Mouse (Mus musculus) heart, embryonic 10.5 days (tissue): Measurements from ENCODE around the gene Pdzk1. TPM values are rescaled to one million over a fixed set of nuclear protein-coding genes. Genes with fewer than 3 reads are reported as not detected.

Experiments
- DNase-seq: peaks from one replicate; pipeline ENCODE4 v3.0.0-alpha.2; 2017; ENCODE audit warnings: low spot score
- H3K27ac ChIP-seq: fragments of 300-500 bp; sonication (generic); 2 replicates; pipeline ENCODE4 v1.5.1; 2016; ENCODE audit warnings: mild to moderate bottlenecking
- H3K27me3 ChIP-seq: fragments of 300-500 bp; sonication (generic); 2 replicates; pipeline ENCODE4 v1.6.1; 2016; ENCODE audit warnings: mild to moderate bottlenecking; ENCODE audit not compliant: poor library complexity, insufficient read depth, severe bottlenecking
- H3K36me3 ChIP-seq: fragments of 300-500 bp; sonication (generic); 2 replicates; pipeline ENCODE4 v1.6.1; 2016; ENCODE audit warnings: mild to moderate bottlenecking, moderate library complexity
- H3K4me1 ChIP-seq: fragments of 300-500 bp; sonication (generic); 2 replicates; pipeline ENCODE4 v1.6.1; 2016; ENCODE audit warnings: mild to moderate bottlenecking
- H3K4me3 ChIP-seq: fragments of 300-500 bp; sonication (generic); 2 replicates; pipeline ENCODE4 v1.5.1; 2016; ENCODE audit warnings: mild to moderate bottlenecking, moderate library complexity
- H3K9me3 ChIP-seq: fragments of 300-500 bp; sonication (generic); 2 replicates; pipeline ENCODE4 v1.6.1; 2016; ENCODE audit warnings: mild to moderate bottlenecking, moderate library complexity
- WGBS: fragments of 180-500 bp; shearing (Covaris S2); methylation state at CpG from one replicate; pipeline ENCODE4 v1.1.7; 2016; 5-methylcytosine and 5-hydroxymethylcytosine counted together
- polyA plus RNA-seq: library from polyadenylated mRNA; unstranded; fragments of >200 nt; fragmentation: Nextera tagmentation; extraction: Ambion mirVana; gene quantifications from 2 replicates; pipeline ENCODE4 v1.2.1, GENCODE M21; 2016

The Pdzk1 gene
- polyA plus RNA-seq, 1 experiment from 2014 or later: 0.98 TPM

- WGBS: 93% methylated on average over 8 of the region's 8 CpGs
- no peak overlapping the region for H3K27ac ChIP-seq
- no peak overlapping the region for H3K4me3 ChIP-seq
- peak; percentile 62 for DNase-seq
- peaks cover 75% of the 10 kb centered on the region for H3K36me3 ChIP-seq
- H3K9me3 ChIP-seq: no peaks in the 10 kb centered on the region
- no peaks in the 10 kb centered on the region for H3K4me1 ChIP-seq
- H3K27me3 ChIP-seq: no peaks in the 10 kb centered on the region
Observed at GRCm38 (mm10) chr3:96872501-96872900, 43.4 kb downstream of the Pdzk1 start.

GRCm38 (mm10) chr3:96874808-96875571 lies 45.9 kb downstream of the Pdzk1 start:
- peak; percentile 41 for DNase-seq
- Histone ChIP-seq H3K4me3 (no peak overlapping the region), H3K27ac (no peak overlapping the region), H3K27me3 (no peaks in the 10 kb centered on the region), H3K9me3 (no peaks in the 10 kb centered on the region), H3K4me1 (no peaks in the 10 kb centered on the region), H3K36me3 (peaks cover 65% of the 10 kb centered on the region)
- 88% methylated on average over 7 of the region's 7 CpGs for WGBS

GRCm38 (mm10) chr3:96879536-96879935 lies 50.5 kb downstream of the Pdzk1 start:
- DNase-seq: peak; percentile 73
- Histone ChIP-seq H3K27ac (no peak overlapping the region), H3K4me1 (no peaks in the 10 kb centered on the region), H3K27me3 (no peaks in the 10 kb centered on the region), H3K36me3 (peaks cover 52% of the 10 kb centered on the region), H3K4me3 (no peak overlapping the region), H3K9me3 (no peaks in the 10 kb centered on the region)
- WGBS: 88% methylated on average over 9 of the region's 9 CpGs

GRCm38 (mm10) chr3:96880385-96880784 lies 51.3 kb downstream of the Pdzk1 start:
- Histone ChIP-seq H3K27ac (no peak overlapping the region), H3K4me3 (no peak overlapping the region), H3K27me3 (no peaks in the 10 kb centered on the region), H3K9me3 (no peaks in the 10 kb centered on the region), H3K36me3 (peaks cover 45% of the 10 kb centered on the region), H3K4me1 (no peaks in the 10 kb centered on the region)
- DNase-seq: peak; percentile 47
- 79% methylated on average over 4 of the region's 4 CpGs for WGBS

- no peaks in the 10 kb centered on the region for H3K4me1 ChIP-seq
- peaks cover 43% of the 10 kb centered on the region for H3K36me3 ChIP-seq
- no peak overlapping the region for H3K4me3 ChIP-seq
- H3K9me3 ChIP-seq: no peaks in the 10 kb centered on the region
- no peak for DNase-seq
- no peaks in the 10 kb centered on the region for H3K27me3 ChIP-seq
- WGBS: 84% methylated on average over 6 of the region's 6 CpGs
- no peak overlapping the region for H3K27ac ChIP-seq
Observed at GRCm38 (mm10) chr3:96881557-96881956, 52.5 kb downstream of the Pdzk1 start.

- Histone ChIP-seq H3K27me3 (no peaks in the 10 kb centered on the region), H3K27ac (no peak overlapping the region), H3K36me3 (peaks cover 48% of the 10 kb centered on the region), H3K9me3 (no peaks in the 10 kb centered on the region), H3K4me1 (no peaks in the 10 kb centered on the region), H3K4me3 (no peak overlapping the region)
- peak; percentile 66 for DNase-seq
- 90% methylated on average over 14 of the region's 14 CpGs for WGBS
Observed at GRCm38 (mm10) chr3:96882061-96882849, 53.2 kb downstream of the Pdzk1 start.

- no peak overlapping the region for H3K27ac ChIP-seq
- WGBS: 90% methylated on average over 7 of the region's 7 CpGs
- H3K27me3 ChIP-seq: no peaks in the 10 kb centered on the region
- H3K9me3 ChIP-seq: no peaks in the 10 kb centered on the region
- H3K4me3 ChIP-seq: no peak overlapping the region
- DNase-seq: no peak
- H3K36me3 ChIP-seq: peaks cover 55% of the 10 kb centered on the region
- no peaks in the 10 kb centered on the region for H3K4me1 ChIP-seq
Observed at GRCm38 (mm10) chr3:96883690-96884089, 54.6 kb downstream of the Pdzk1 start.

- H3K36me3 ChIP-seq: peaks cover 10% of the 10 kb centered on the region
- H3K9me3 ChIP-seq: no peaks in the 10 kb centered on the region
- peaks cover 10% of the 10 kb centered on the region for H3K4me1 ChIP-seq
- DNase-seq: no peak
- H3K27ac ChIP-seq: no peak overlapping the region
- peaks cover 6% of the 10 kb centered on the region; the same call in 1 of the 2 replicates for H3K27me3 ChIP-seq
- WGBS: 84% methylated on average over 4 of the region's 4 CpGs
- H3K4me3 ChIP-seq: no peak overlapping the region
Observed at GRCm38 (mm10) chr3:96902336-96902999, 73.4 kb downstream of the Pdzk1 start.

GRCm38 (mm10) chr3:96904393-96904792 lies 75.3 kb downstream of the Pdzk1 start, which contains the start of gene Gja5:
Gene Gja5, plus strand, starts transcription at chr3:96904693.
- WGBS: 18% methylated on average over 14 of the region's 14 CpGs
- peaks cover 6% of the 10 kb centered on the region; the same call in 1 of the 2 replicates for H3K27me3 ChIP-seq
- peak within 1 kb of the TSS; percentile 100 for H3K4me3 ChIP-seq
- 0 out of 2 replicates have a peak, but pooled peaks cover 4% of the 10 kb centered on the region for H3K36me3 ChIP-seq
- H3K27ac ChIP-seq: peak within 1 kb of the TSS; percentile 91
- no peak for DNase-seq
- no peaks in the 10 kb centered on the region for H3K9me3 ChIP-seq
- H3K4me1 ChIP-seq: peaks cover 10% of the 10 kb centered on the region

- H3K36me3 ChIP-seq: 0 out of 2 replicates have a peak, but pooled peaks cover 3% of the 10 kb centered on the region
- WGBS: 0% methylated on average over 40 of the region's 40 CpGs
- peaks cover 6% of the 10 kb centered on the region; the same call in 1 of the 2 replicates for H3K27me3 ChIP-seq
- H3K27ac ChIP-seq: peak within 1 kb of the TSS; percentile 91
- DNase-seq: peak; percentile 97
- peak within 1 kb of the TSS; percentile 100 for H3K4me3 ChIP-seq
- peaks cover 10% of the 10 kb centered on the region for H3K4me1 ChIP-seq
- no peaks in the 10 kb centered on the region for H3K9me3 ChIP-seq
Observed at GRCm38 (mm10) chr3:96904851-96905541, 75.9 kb downstream of the Pdzk1 start, which contains the start of gene Gpr89. Gene Gpr89, minus strand, starts transcription at chr3:96905346.

GRCm38 (mm10) chr3:96905592-96905991 lies 76.5 kb downstream of the Pdzk1 start:
- Histone ChIP-seq H3K4me3 (peak overlapping the region; percentile 100), H3K36me3 (no peaks in the 10 kb centered on the region), H3K9me3 (no peaks in the 10 kb centered on the region), H3K27me3 (peaks cover 6% of the 10 kb centered on the region; the same call in 1 of the 2 replicates), H3K27ac (peak overlapping the region; percentile 91), H3K4me1 (peaks cover 10% of the 10 kb centered on the region)
- WGBS: 50% methylated on average over 9 of the region's 9 CpGs
- DNase-seq: no peak
